Mouse (Mus musculus): Measurements from ENCODE around the gene Foxred2. TPM values are rescaled to one million over a fixed set of nuclear protein-coding genes. Genes with fewer than 3 reads are reported as not detected.

Gene Foxred2
- polyA plus RNA-seq, 1 experiment from 2014 or later: 1.7 TPM

GRCm38 (mm10) chr15:77969940-77970469 is 13.5 kb upstream of the Foxred2 start:
- Histone ChIP-seq H3K4me2 (peak overlapping the region; percentile 83), H3K9ac (peak overlapping the region; percentile 95), H3K9me3 (replicated peaks) (no peaks in the 10 kb centered on the region), H3K4me1 (peaks cover 85% of the 10 kb centered on the region), H3K4me3 (peak overlapping the region; percentile 86), H3K27ac (peak overlapping the region; percentile 96), H3K27me3 (replicated peaks) (no peaks in the 10 kb centered on the region), H3K36me3 (peaks cover 42% of the 10 kb centered on the region)
- 0 out of 2 replicates have a peak, but pooled peaks have one; percentile 0 for ATAC-seq
- under 1% methylated on average over 15 of the region's 15 CpGs for WGBS (ENCODE audit: insufficient replicate concordance)

GRCm38 (mm10) chr15:77965117-77965528 is 8.6 kb upstream of the Foxred2 start:
- Histone ChIP-seq H3K27ac (peak overlapping the region; percentile 96), H3K36me3 (peaks cover 91% of the 10 kb centered on the region), H3K4me3 (no peak overlapping the region), H3K9me3 (replicated peaks) (no peaks in the 10 kb centered on the region), H3K4me2 (peak overlapping the region; percentile 48), H3K9ac (peak overlapping the region; percentile 56), H3K4me1 (peaks cover 55% of the 10 kb centered on the region), H3K27me3 (replicated peaks) (no peaks in the 10 kb centered on the region)
- peak; percentile 90 for ATAC-seq
- WGBS (ENCODE audit: insufficient replicate concordance): 29% methylated on average over 9 of the region's 9 CpGs

GRCm38 (mm10) chr15:77962447-77962846 is 5.9 kb upstream of the Foxred2 start:
- Histone ChIP-seq H3K4me3 (no peak overlapping the region), H3K9ac (no peak overlapping the region), H3K4me2 (no peak overlapping the region), H3K9me3 (replicated peaks) (no peaks in the 10 kb centered on the region), H3K27me3 (replicated peaks) (peaks cover 4% of the 10 kb centered on the region; the same call in 1 of the 2 replicates), H3K4me1 (peaks cover 36% of the 10 kb centered on the region), H3K27ac (no peak overlapping the region), H3K36me3 (peaks cover 95% of the 10 kb centered on the region)
- ATAC-seq: no peak
- 92% methylated on average over 5 of the region's 5 CpGs for WGBS (ENCODE audit: insufficient replicate concordance)

- no peak for ATAC-seq
- peaks cover 21% of the 10 kb centered on the region for H3K27me3 ChIP-seq (replicated peaks)
- no peaks in the 10 kb centered on the region for H3K9me3 ChIP-seq (replicated peaks)
- no peak overlapping the region for H3K27ac ChIP-seq
- peaks cover 36% of the 10 kb centered on the region for H3K4me1 ChIP-seq
- 84% methylated on average over 6 of the region's 6 CpGs for WGBS (ENCODE audit: insufficient replicate concordance)
- H3K9ac ChIP-seq: no peak overlapping the region
- H3K4me2 ChIP-seq: no peak overlapping the region
- H3K36me3 ChIP-seq: peaks cover 77% of the 10 kb centered on the region
- H3K4me3 ChIP-seq: no peak overlapping the region
Measured at GRCm38 (mm10) chr15:77960693-77961092, 4.2 kb upstream of the Foxred2 start.

- Histone ChIP-seq H3K27ac (peak overlapping the region; percentile 5; the same call in 1 of the 2 replicates), H3K4me1 (peaks cover 27% of the 10 kb centered on the region), H3K36me3 (peaks cover 51% of the 10 kb centered on the region), H3K9ac (no peak overlapping the region), H3K4me3 (no peak overlapping the region), H3K9me3 (replicated peaks) (no peaks in the 10 kb centered on the region), H3K27me3 (replicated peaks) (peaks cover 47% of the 10 kb centered on the region), H3K4me2 (no peak overlapping the region)
- WGBS (ENCODE audit: insufficient replicate concordance): 52% methylated on average over 3 of the region's 3 CpGs
- ATAC-seq: no peak; the same call in 1 of the 2 replicates
Measured at GRCm38 (mm10) chr15:77958071-77958470, 1.5 kb upstream of the Foxred2 start.

GRCm38 (mm10) chr15:77957625-77958024 is 1.1 kb upstream of the Foxred2 start:
- Histone ChIP-seq H3K4me3 (no peak overlapping the region), H3K4me1 (peaks cover 27% of the 10 kb centered on the region), H3K9me3 (replicated peaks) (no peaks in the 10 kb centered on the region), H3K4me2 (no peak overlapping the region), H3K27ac (peak overlapping the region; percentile 5; the same call in 1 of the 2 replicates), H3K36me3 (peaks cover 46% of the 10 kb centered on the region), H3K27me3 (replicated peaks) (peaks cover 50% of the 10 kb centered on the region), H3K9ac (no peak overlapping the region)
- WGBS (ENCODE audit: insufficient replicate concordance): 42% methylated on average over 5 of the region's 5 CpGs
- no peak for ATAC-seq

- H3K9me3 ChIP-seq (replicated peaks): no peaks in the 10 kb centered on the region
- H3K36me3 ChIP-seq: peaks cover 30% of the 10 kb centered on the region
- no peak overlapping the region for H3K27ac ChIP-seq
- WGBS (ENCODE audit: insufficient replicate concordance): 13% methylated on average over 52 of the region's 52 CpGs
- ATAC-seq: 0 out of 2 replicates have a peak, but pooled peaks have one; percentile 3
- H3K4me3 ChIP-seq: peak overlapping the region; percentile 54
- peak overlapping the region; percentile 80 for H3K4me2 ChIP-seq
- H3K27me3 ChIP-seq (replicated peaks): peaks cover 50% of the 10 kb centered on the region
- peak overlapping the region; percentile 53 for H3K9ac ChIP-seq
- H3K4me1 ChIP-seq: peaks cover 27% of the 10 kb centered on the region
Measured at GRCm38 (mm10) chr15:77955440-77956403, 800 bp downstream of the Foxred2 start.

- H3K9ac ChIP-seq: no peak overlapping the region
- no peak overlapping the region for H3K27ac ChIP-seq
- H3K4me1 ChIP-seq: peaks cover 27% of the 10 kb centered on the region
- no peak overlapping the region for H3K4me2 ChIP-seq
- peaks cover 17% of the 10 kb centered on the region for H3K36me3 ChIP-seq
- no peaks in the 10 kb centered on the region for H3K9me3 ChIP-seq (replicated peaks)
- 61% methylated on average over 2 of the region's 2 CpGs for WGBS (ENCODE audit: insufficient replicate concordance)
- no peak overlapping the region for H3K4me3 ChIP-seq
- peaks cover 50% of the 10 kb centered on the region for H3K27me3 ChIP-seq (replicated peaks)
- no peak for ATAC-seq
Measured at GRCm38 (mm10) chr15:77954362-77954761, 2.2 kb downstream of the Foxred2 start.

- 73% methylated on average over 3 of the region's 3 CpGs for WGBS (ENCODE audit: insufficient replicate concordance)
- no peak overlapping the region for H3K4me2 ChIP-seq
- peaks cover 27% of the 10 kb centered on the region for H3K4me1 ChIP-seq
- no peak for ATAC-seq
- H3K27ac ChIP-seq: no peak overlapping the region
- H3K4me3 ChIP-seq: no peak overlapping the region
- 0 out of 2 replicates have a peak, but pooled peaks cover 3% of the 10 kb centered on the region for H3K36me3 ChIP-seq
- H3K9ac ChIP-seq: no peak overlapping the region
- no peaks in the 10 kb centered on the region for H3K9me3 ChIP-seq (replicated peaks)
- H3K27me3 ChIP-seq (replicated peaks): peaks cover 50% of the 10 kb centered on the region
Measured at GRCm38 (mm10) chr15:77952921-77953320, 3.6 kb downstream of the Foxred2 start.

GRCm38 (mm10) chr15:77949061-77949460 is 7.5 kb downstream of the Foxred2 start:
- Histone ChIP-seq H3K4me3 (no peak overlapping the region), H3K27ac (no peak overlapping the region), H3K9ac (no peak overlapping the region), H3K4me2 (no peak overlapping the region), H3K36me3 (0 out of 2 replicates have a peak, but pooled peaks cover 3% of the 10 kb centered on the region), H3K27me3 (replicated peaks) (peaks cover 12% of the 10 kb centered on the region), H3K9me3 (replicated peaks) (no peaks in the 10 kb centered on the region), H3K4me1 (no peaks in the 10 kb centered on the region)
- 77% methylated on average over 7 of the region's 7 CpGs for WGBS (ENCODE audit: insufficient replicate concordance)
- no peak for ATAC-seq

GRCm38 (mm10) chr15:77945711-77946110 is 10.8 kb downstream of the Foxred2 start:
- H3K4me2 ChIP-seq: no peak overlapping the region
- H3K4me3 ChIP-seq: no peak overlapping the region
- 0 out of 2 replicates have a peak, but pooled peaks cover 4% of the 10 kb centered on the region for H3K27me3 ChIP-seq (replicated peaks)
- no peak overlapping the region for H3K27ac ChIP-seq
- H3K9ac ChIP-seq: no peak overlapping the region
- H3K36me3 ChIP-seq: no peaks in the 10 kb centered on the region; the same call in 1 of the 2 replicates
- no peaks in the 10 kb centered on the region for H3K9me3 ChIP-seq (replicated peaks)
- ATAC-seq: no peak
- no peaks in the 10 kb centered on the region for H3K4me1 ChIP-seq
- WGBS (ENCODE audit: insufficient replicate concordance): 45% methylated on average over 4 of the region's 4 CpGs

GRCm38 (mm10) chr15:77941563-77941962 is 15.0 kb downstream of the Foxred2 start:
- ATAC-seq: no peak
- H3K9me3 ChIP-seq (replicated peaks): no peaks in the 10 kb centered on the region
- 66% methylated on average over 3 of the region's 3 CpGs for WGBS (ENCODE audit: insufficient replicate concordance)
- no peak overlapping the region for H3K9ac ChIP-seq
- H3K4me3 ChIP-seq: no peak overlapping the region
- H3K4me2 ChIP-seq: no peak overlapping the region
- H3K36me3 ChIP-seq: no peaks in the 10 kb centered on the region; the same call in 1 of the 2 replicates
- H3K27me3 ChIP-seq (replicated peaks): 0 out of 2 replicates have a peak, but pooled peaks cover 7% of the 10 kb centered on the region
- H3K4me1 ChIP-seq: no peaks in the 10 kb centered on the region
- H3K27ac ChIP-seq: no peak overlapping the region

All from liver, embryonic 12.5 days (tissue).